Mouse (Mus musculus): Measurements from ENCODE around the gene Ankrd34a.

- TF ChIP-seq CTCF (IDR thresholded peaks at IDR 0.05; ENCODE audit: low read depth) (no peak), EP300 (IDR thresholded peaks at IDR 0.05; ENCODE audit: low read depth) (no peak)
Observed at GRCm38 (mm10) chr3:96577566-96577965, 18.9 kb upstream of the Ankrd34a start.
